Mouse (Mus musculus) thymus, postnatal 36 days (tissue): ENCODE measurements around the gene Smarcd2.
A peak's percentile ranks its signal among the peaks of the same experiment; 100 is the strongest.
"Not testable (repeated sequence)": the region's sequence is repeated elsewhere in the genome, so short reads cannot be mapped to it uniquely, and the experiment has no call there.

Experiments used
- DNase-seq, 2 experiments: peaks; one replicate each; pipeline ENCODE4 v3.0.0; 2022; ENCODE audit warnings: mixed read lengths in 2 of 2

Smarcd2 gene

GRCm38 (mm10) chr11:106274971-106275411 is 2.2 kb upstream of the Smarcd2 start:
- peak in 1 of 2 experiments; percentile 7 for DNase-seq

GRCm38 (mm10) chr11:106274374-106274773 is 1.6 kb upstream of the Smarcd2 start:
- DNase-seq: no peak

DNA sequence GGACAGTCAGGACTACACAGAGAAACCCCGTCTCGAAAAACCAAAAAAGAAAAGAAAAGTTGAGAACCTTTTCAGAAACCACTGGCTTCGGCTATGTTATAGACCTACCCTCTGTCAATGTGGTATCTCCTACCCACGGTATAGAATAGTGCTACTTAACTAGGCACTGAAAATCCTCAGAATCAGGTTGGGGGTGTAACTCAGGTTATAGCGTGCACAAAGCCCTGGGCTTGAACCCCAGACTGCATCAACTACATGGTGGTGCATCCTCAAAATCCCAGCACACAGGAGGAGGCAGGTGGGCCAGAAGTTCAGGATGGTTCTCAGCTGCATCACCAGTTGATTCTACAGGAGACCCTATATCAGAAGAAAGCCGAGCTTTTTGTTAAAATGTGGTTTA is 1.0 kb upstream of the Smarcd2 start:
- no peak for DNase-seq

DNA sequence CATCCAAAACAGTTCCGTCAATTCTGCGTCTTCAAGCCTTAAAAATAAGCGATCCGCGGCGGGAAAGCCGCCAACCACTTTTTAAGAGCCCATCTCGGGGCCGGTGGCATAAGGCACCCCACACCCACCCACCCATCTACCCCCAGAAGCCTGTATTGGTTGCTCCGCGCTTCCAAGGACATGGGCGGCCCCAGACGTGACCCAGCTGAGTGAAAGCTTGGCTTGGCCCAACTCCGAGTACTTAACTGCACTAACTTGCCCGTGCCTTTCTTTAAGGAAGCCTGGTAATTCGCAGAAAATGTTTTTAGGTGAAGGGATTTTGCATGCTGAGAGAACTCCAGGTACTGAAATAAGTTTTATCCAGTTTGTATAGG is 526 bp upstream of the Smarcd2 start:
- no peak for DNase-seq

DNA sequence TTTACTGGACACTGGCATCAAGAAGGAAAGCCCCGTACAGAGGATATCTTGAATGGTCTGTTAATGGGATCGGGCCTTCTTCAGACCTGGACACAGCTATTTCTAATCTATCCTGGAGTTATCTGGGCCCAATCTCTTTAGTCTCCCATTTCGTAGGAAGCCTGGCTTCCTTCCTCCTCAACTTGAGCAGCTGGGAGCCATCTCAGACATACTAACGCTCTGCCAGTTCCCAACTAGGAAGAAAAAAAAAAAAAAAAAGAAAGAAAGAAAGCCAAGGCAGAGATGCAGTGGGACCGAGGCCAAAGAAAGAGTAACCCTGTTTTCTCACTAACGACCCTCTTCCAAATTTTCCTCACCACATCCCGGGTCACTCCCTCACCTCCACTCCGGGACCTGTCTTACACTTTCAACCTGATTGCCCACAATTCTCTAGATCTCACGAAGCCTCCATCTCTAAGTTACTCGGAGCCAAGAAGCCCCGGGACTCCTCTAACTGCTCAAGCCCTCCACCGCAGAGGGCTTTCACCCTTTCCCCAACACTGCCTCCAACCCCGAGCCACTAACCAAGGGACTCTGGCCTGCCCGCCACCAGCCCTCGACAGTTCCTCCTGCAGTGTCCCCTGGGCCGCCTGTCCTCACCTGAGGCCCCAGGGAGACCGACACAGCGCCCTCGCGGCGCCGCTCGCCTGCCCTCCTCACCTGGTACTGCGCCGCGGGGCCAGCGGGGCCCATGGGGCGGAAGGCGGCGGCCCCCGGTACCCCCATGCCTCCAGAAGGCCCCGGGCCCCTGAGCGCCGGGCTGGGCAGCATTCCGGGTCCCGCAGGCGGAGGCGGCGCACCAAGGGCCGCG is 753 bp downstream of the Smarcd2 start:
- no peak for DNase-seq

GRCm38 (mm10) chr11:106271131-106271793 is 1.5 kb downstream of the Smarcd2 start:
- no peak for DNase-seq

DNA sequence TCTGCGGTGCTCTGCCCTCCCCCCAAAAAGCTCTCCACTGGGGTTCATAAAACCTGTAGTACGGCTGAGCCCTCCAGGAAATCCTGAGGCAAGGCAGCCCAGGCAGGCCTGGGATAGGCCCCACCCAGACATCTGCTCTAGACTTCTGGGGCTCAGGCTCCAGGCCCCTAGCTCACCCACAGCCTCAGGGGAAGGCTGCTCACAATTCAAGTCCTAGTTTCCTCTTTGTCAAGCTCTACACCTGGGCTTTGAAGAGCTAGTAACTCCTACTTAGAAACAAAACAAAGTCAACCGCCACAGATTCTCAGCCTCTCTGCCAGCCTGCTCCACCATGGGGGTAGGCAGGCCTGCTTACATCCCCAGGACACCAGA is 3.7 kb downstream of the Smarcd2 start:
- DNase-seq: peak; percentile 67 to 86

DNA sequence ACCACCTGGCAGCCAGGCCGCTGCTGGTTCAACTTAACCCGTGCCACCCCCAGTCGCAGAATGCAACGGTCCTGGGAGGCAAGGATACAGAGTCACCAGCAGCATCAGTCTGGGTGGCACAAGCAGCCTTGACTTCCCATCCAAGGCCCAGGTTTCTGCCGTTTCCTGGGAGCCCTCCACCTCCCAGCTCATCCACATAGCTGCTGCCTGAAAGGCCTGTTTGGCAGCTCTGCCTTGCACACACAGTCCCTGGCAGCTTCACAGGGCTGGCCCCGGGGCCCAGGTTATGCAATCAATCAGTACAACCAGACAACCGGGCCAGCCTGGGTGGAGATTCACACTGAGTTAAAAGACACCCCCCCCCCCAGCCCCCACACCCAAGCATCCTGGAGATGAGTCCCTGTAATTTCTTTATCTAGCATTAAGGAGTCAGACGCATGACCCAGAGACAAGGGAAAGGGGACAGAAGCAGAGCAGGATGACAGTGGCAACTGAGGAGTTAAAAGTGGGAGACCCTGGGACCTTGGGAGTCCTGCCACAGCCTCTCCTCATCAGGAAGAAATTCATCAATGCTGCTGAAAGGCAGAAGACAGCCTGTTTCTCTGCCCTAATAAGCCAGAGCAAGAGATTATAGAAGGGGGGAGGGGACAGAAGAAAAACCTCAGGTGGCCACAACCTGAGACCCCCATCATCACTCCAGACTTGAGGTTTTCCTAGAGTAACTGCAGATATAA is 4.3 kb downstream of the Smarcd2 start:
- DNase-seq: no peak

- DNase-seq: no peak
Measured at GRCm38 (mm10) chr11:106267871-106268270, 4.9 kb downstream of the Smarcd2 start.

- DNase-seq: no peak
Measured at GRCm38 (mm10) chr11:106267311-106267852, 5.4 kb downstream of the Smarcd2 start.

- DNase-seq: no peak
Measured at GRCm38 (mm10) chr11:106266431-106266830, 6.3 kb downstream of the Smarcd2 start.

DNA sequence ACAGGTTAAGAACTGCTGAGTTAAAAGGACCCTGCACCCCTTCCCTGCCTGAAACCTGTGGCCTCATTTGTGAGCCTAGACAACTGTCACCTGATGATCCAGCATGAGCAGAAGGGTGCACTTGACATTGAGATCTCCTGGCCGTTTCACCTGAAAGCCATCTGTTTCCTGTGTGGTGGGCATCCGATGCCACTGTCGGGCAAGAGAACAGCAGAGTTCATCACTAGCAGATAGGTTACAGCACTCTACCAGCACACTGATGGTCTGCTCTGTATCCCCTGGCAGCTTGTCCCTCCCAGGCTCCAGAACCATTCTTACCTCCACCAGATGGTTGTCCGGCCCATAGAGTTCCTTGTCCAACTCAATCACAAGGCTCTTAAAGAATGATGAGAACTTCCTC is 7.2 kb downstream of the Smarcd2 start:
- no peak for DNase-seq

- no peak for DNase-seq
Measured at GRCm38 (mm10) chr11:106264988-106265387, 7.8 kb downstream of the Smarcd2 start.

- no peak for DNase-seq
Measured at GRCm38 (mm10) chr11:106263963-106264362, 8.8 kb downstream of the Smarcd2 start.

DNA sequence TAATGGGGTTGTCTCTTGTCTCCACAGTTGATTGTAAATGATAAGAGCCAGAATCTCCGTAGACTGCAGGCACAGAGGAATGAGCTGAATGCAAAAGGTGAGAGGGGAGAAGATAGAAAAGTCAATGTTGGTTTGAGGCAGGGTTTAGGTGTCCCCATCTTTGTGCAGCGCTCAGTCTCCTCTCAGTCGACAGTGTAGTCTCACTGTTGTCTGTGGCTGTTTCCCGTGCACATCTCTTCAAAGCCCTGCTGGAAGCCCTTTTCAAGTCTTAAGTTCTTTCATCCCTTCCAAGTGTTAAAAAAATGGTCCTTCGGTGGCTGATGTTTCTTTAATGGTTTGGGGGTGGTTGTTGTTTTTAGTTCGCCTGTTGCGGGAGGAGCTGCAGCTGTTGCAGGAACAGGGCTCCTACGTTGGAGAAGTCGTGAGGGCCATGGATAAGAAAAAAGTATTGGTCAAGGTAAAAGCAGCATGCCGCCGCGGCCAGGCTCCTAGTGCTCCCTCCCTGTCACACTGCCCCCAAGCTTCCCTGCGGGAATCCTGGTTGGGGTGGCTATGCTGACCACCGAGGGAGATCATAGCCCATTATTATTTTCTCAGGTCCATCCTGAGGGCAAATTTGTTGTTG is 11.8 kb downstream of the Smarcd2 start:
- DNase-seq: no peak

GRCm38 (mm10) chr11:106256775-106257174 is 16.0 kb downstream of the Smarcd2 start:
- DNase-seq: no peak

GRCm38 (mm10) chr11:106255685-106256451 is 16.9 kb downstream of the Smarcd2 start, which contains the start of the genes Ftsj3 and Psmc5:
TSS of gene Ftsj3 (minus strand) at chr11:106256079.
TSS of gene Psmc5 (plus strand) at chr11:106256154.
- DNase-seq: peak; percentile 97 to 98

- DNase-seq: no peak
Measured at GRCm38 (mm10) chr11:106255174-106255573, 17.6 kb downstream of the Smarcd2 start.

DNA sequence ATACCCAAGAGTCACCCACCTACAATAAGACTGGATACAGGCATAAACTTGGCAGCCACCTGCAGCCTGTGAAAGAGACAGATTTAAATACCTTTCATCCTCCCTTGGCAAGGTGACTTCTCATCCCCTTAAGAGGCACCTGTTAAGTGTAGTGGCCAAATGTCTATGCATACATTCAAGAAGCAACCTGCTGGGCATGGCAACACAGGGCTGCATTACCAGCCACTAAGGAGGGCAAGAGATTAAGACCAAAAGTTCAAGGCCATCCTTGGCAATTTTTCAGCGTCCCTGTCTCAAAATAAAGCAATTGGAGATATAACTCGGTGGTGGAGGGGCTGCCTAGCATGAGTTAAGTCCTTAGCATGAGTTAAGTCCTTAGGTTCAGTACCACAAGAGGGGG is 18.0 kb downstream of the Smarcd2 start:
- DNase-seq: no peak

- DNase-seq: no peak
Measured at GRCm38 (mm10) chr11:106249326-106249725, 23.4 kb downstream of the Smarcd2 start.

GRCm38 (mm10) chr11:106246834-106247233 is 25.9 kb downstream of the Smarcd2 start:
- DNase-seq: no peak

GRCm38 (mm10) chr11:106233978-106234377 is 38.8 kb downstream of the Smarcd2 start:
- DNase-seq: not testable (repeated sequence)
